Mouse (Mus musculus) intestine, postnatal 0 days (tissue): Measurements from ENCODE around the gene Syngr1. TPM values are rescaled to one million over a fixed set of nuclear protein-coding genes. Genes with fewer than 3 reads are reported as not detected.
A peak's percentile ranks its signal among the peaks of the same experiment; 100 is the strongest.

Experiments
- ATAC-seq: fragments of 200-750 bp; cut with Nextera tagmentation; 2 replicates; pipeline ENCODE4 v1.8.0; 2017; ENCODE audit warnings: mild to moderate bottlenecking, moderate TSS enrichment, moderate library complexity
- H3K27ac ChIP-seq: fragments of 300-500 bp; sonication (generic); 2 replicates; pipeline ENCODE4 v1.5.1; 2014; ENCODE audit warnings: mild to moderate bottlenecking, low read depth, low read length, moderate library complexity
- H3K27me3 ChIP-seq: fragments of 300-500 bp; sonication (generic); replicated peaks from 2 replicates; pipeline ENCODE4 v1.6.1; 2014; ENCODE audit warnings: low read length, mixed read lengths; ENCODE audit not compliant: control insufficient read depth, insufficient read depth
- H3K36me3 ChIP-seq: fragments of 300-500 bp; sonication (generic); 2 replicates; pipeline ENCODE4 v1.6.1; 2014; ENCODE audit warnings: mild to moderate bottlenecking, moderate library complexity; ENCODE audit not compliant: control insufficient read depth, insufficient read depth
- H3K4me1 ChIP-seq: fragments of 300-500 bp; sonication (generic); replicated peaks from 2 replicates; pipeline ENCODE4 v1.6.1; 2014; ENCODE audit warnings: antibody characterized with exemption, low read length, mixed read lengths; ENCODE audit not compliant: control insufficient read depth, insufficient read depth
- H3K4me2 ChIP-seq: fragments of 300-500 bp; sonication (generic); replicated peaks from 2 replicates; pipeline ENCODE4 v1.6.1; 2014; ENCODE audit warnings: low read depth, mild to moderate bottlenecking, moderate library complexity
- H3K4me3 ChIP-seq: fragments of 300-500 bp; sonication (generic); 2 replicates; pipeline ENCODE4 v1.5.1; 2014; ENCODE audit warnings: low read depth, low read length
- H3K9ac ChIP-seq: fragments of 300-500 bp; sonication (generic); 2 replicates; pipeline ENCODE4 v1.6.1; 2014; ENCODE audit warnings: mild to moderate bottlenecking, low read depth, low read length
- H3K9me3 ChIP-seq: fragments of 300-500 bp; sonication (generic); 2 replicates; pipeline ENCODE4 v1.6.1; 2016; ENCODE audit warnings: mixed run types; ENCODE audit not compliant: control insufficient read depth
- CTCF ChIP-seq: sonication (generic); IDR thresholded peaks from 2 replicates; pipeline ENCODE4 v1.5.1; 2016; ENCODE audit warnings: low read depth, mild to moderate bottlenecking, control low read depth, antibody characterized with exemption, moderate library complexity
- WGBS: fragments of 180-500 bp; shearing (Covaris S2); extraction: QIAGEN DNeasy Blood & Tissue Kit; methylation state at CpG from one replicate; pipeline ENCODE4 v1.1.7; 2014; 5-methylcytosine and 5-hydroxymethylcytosine counted together
- polyA plus RNA-seq: library from polyadenylated mRNA; unstranded; fragments of >200 nt; fragmentation: Nextera tagmentation; extraction: Ambion mirVana; gene quantifications from 2 replicates; pipeline ENCODE4 v1.2.1, GENCODE M21; 2015

The Syngr1 gene
- polyA plus RNA-seq, 1 experiment from 2014 or later = 6.8 TPM

GRCm38 (mm10) chr15:80073256-80073621, 17.9 kb upstream of the Syngr1 start:
- peaks cover 18% of the 10 kb centered on the region for H3K36me3 ChIP-seq
- H3K4me1 ChIP-seq = no peaks in the 10 kb centered on the region
- no peak for ATAC-seq
- TF ChIP-seq CTCF = no peak
- no peak overlapping the region for H3K4me3 ChIP-seq
- H3K9ac ChIP-seq = no peak overlapping the region
- no peak overlapping the region for H3K27ac ChIP-seq
- H3K9me3 ChIP-seq = no peaks in the 10 kb centered on the region
- no peak overlapping the region for H3K4me2 ChIP-seq
- WGBS = 80% methylated on average over 1 of the region's 1 CpGs
- no peaks in the 10 kb centered on the region for H3K27me3 ChIP-seq

GRCm38 (mm10) chr15:80074663-80075373, 16.3 kb upstream of the Syngr1 start:
- H3K9me3 ChIP-seq = no peaks in the 10 kb centered on the region

GRCm38 (mm10) chr15:80075374-80075694, 15.8 kb upstream of the Syngr1 start:
- ATAC-seq = no peak
- no peaks in the 10 kb centered on the region for H3K27me3 ChIP-seq
- H3K36me3 ChIP-seq = peaks cover 38% of the 10 kb centered on the region
- WGBS = 34% methylated on average over 3 of the region's 3 CpGs
- no peak for TF ChIP-seq CTCF
- no peaks in the 10 kb centered on the region for H3K9me3 ChIP-seq
- no peak overlapping the region for H3K27ac ChIP-seq
- H3K4me2 ChIP-seq = no peak overlapping the region
- no peaks in the 10 kb centered on the region for H3K4me1 ChIP-seq
- H3K4me3 ChIP-seq = no peak overlapping the region
- no peak overlapping the region for H3K9ac ChIP-seq

More at GRCm38 (mm10) chr15:80074663-80075373, 16.3 kb upstream of the Syngr1 start:
- Histone ChIP-seq H3K4me2 (no peak overlapping the region), H3K27ac (no peak overlapping the region), H3K36me3 (peaks cover 33% of the 10 kb centered on the region), H3K27me3 (no peaks in the 10 kb centered on the region), H3K9ac (no peak overlapping the region), H3K4me3 (no peak overlapping the region), H3K4me1 (no peaks in the 10 kb centered on the region)
- no peak for ATAC-seq
- 48% methylated on average over 6 of the region's 6 CpGs for WGBS
- no peak for TF ChIP-seq CTCF

GRCm38 (mm10) chr15:80075733-80076337, 15.3 kb upstream of the Syngr1 start:
- Histone ChIP-seq H3K9ac (no peak overlapping the region), H3K27me3 (no peaks in the 10 kb centered on the region), H3K36me3 (peaks cover 43% of the 10 kb centered on the region), H3K4me2 (no peak overlapping the region), H3K4me1 (no peaks in the 10 kb centered on the region), H3K27ac (no peak overlapping the region), H3K9me3 (no peaks in the 10 kb centered on the region), H3K4me3 (no peak overlapping the region)
- no peak for TF ChIP-seq CTCF
- 33% methylated on average over 5 of the region's 5 CpGs for WGBS
- ATAC-seq = no peak

DNA sequence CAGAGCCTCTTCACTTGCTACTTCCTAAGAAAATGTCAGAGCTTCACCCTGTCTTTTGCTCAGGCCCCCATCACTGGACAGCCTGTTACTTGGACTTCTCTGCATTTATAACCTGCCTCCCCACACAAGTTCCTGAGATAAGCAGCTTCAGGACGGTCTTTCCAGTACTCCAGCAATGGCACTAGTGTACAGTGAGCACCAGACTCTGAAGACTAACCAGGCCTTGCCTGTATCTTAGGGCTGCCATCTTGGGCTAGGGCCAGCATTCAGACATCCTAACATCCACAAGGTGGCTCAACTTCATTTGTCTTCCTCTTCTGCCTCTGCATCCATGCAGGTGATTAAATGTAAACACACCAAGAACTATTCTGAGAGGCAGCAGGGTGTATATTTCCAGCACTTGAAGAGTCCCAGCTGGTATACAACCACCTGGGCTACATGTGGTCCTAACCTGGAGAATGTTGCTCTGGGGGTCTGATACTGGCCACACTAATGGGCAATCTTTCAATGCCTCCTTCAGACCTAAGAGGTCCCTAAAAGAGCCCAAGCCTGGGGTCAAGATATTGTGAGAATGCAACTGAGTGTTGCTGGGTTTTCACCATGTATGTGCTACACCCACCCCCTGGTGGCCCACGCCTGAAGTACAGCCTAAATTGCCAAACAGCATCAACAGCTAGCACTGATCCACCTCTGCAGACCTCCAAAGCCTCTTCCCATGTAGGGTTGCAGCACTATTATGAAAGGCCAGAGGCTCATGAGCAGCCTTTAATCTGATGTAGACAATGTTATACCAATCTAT, 14.6 kb upstream of the Syngr1 start:
- H3K9ac ChIP-seq = no peak overlapping the region
- H3K27me3 ChIP-seq = no peaks in the 10 kb centered on the region
- no peak overlapping the region for H3K27ac ChIP-seq
- WGBS = 7% methylated on average over 2 of the region's 2 CpGs
- H3K4me2 ChIP-seq = no peak overlapping the region
- H3K36me3 ChIP-seq = peaks cover 50% of the 10 kb centered on the region
- H3K4me3 ChIP-seq = no peak overlapping the region
- H3K9me3 ChIP-seq = no peaks in the 10 kb centered on the region
- no peaks in the 10 kb centered on the region for H3K4me1 ChIP-seq
- peak; percentile 23; the same call in 1 of the 2 replicates for ATAC-seq
- TF ChIP-seq CTCF = peak; percentile 91

GRCm38 (mm10) chr15:80078058-80078814, 12.9 kb upstream of the Syngr1 start:
- peak; percentile 44 for TF ChIP-seq CTCF
- H3K27me3 ChIP-seq = no peaks in the 10 kb centered on the region
- H3K9ac ChIP-seq = no peak overlapping the region
- H3K36me3 ChIP-seq = peaks cover 57% of the 10 kb centered on the region
- no peak overlapping the region for H3K27ac ChIP-seq
- 0 out of 2 replicates have a peak, but pooled peaks cover 3% of the 10 kb centered on the region for H3K4me1 ChIP-seq
- no peak for ATAC-seq
- no peak overlapping the region for H3K4me2 ChIP-seq
- WGBS = 54% methylated on average over 11 of the region's 11 CpGs
- no peak overlapping the region for H3K4me3 ChIP-seq
- H3K9me3 ChIP-seq = no peaks in the 10 kb centered on the region
